Mouse (Mus musculus) splenic B cell, adult 2 months (primary cell): Measurements from ENCODE around the gene Gm47969.
"Not testable (repeated sequence)": the region's sequence is repeated elsewhere in the genome, so short reads cannot be mapped to it uniquely, and the experiment has no call there.

Experiments used
- DNase-seq: peaks from one replicate; pipeline ENCODE4 v3.0.0-alpha.2; 2011; ENCODE audit warnings: low read depth, low spot score
- H3K27me3 ChIP-seq: 2 replicates; pipeline ENCODE4 v1.6.1; 2012; ENCODE audit warnings: mild to moderate bottlenecking, low read length, moderate library complexity, mixed read lengths; ENCODE audit not compliant: control insufficient read depth, poor library complexity, insufficient read depth, severe bottlenecking
- H3K36me3 ChIP-seq: 2 replicates; pipeline ENCODE4 v1.6.1; 2012; ENCODE audit warnings: mild to moderate bottlenecking, low read length, moderate library complexity, mixed read lengths; ENCODE audit not compliant: control insufficient read depth, poor library complexity, insufficient read depth, severe bottlenecking

The Gm47969 gene

GRCm38 (mm10) chr1:83044882-83045427 is at the start of gene Gm47969:
Gene Gm47969, plus strand, starts transcription at chr1:83044932.
- DNase-seq: no peak
- H3K36me3 ChIP-seq: no peaks in the 10 kb centered on the region
- no peaks in the 10 kb centered on the region for H3K27me3 ChIP-seq

- not testable (repeated sequence) for H3K27me3 ChIP-seq, DNase-seq, H3K36me3 ChIP-seq
These were observed 44.4 kb upstream of the Gm47969 start, which contains the start of gene Gm47959 for GRCm38 (mm10) chr1:83000306-83000705. Gene Gm47959, plus strand, starts transcription at chr1:83000548.

GRCm38 (mm10) chr1:83006218-83007179 is 38.2 kb upstream of the Gm47969 start:
- no peaks in the 10 kb centered on the region for H3K27me3 ChIP-seq
- H3K36me3 ChIP-seq: no peaks in the 10 kb centered on the region
- no peak for DNase-seq

GRCm38 (mm10) chr1:83007471-83007870 is 37.3 kb upstream of the Gm47969 start:
- no peaks in the 10 kb centered on the region for H3K27me3 ChIP-seq
- no peak for DNase-seq

GRCm38 (mm10) chr1:83014477-83014876 is 30.3 kb upstream of the Gm47969 start:
- no peaks in the 10 kb centered on the region for H3K27me3 ChIP-seq
- no peak for DNase-seq
- H3K36me3 ChIP-seq: no peaks in the 10 kb centered on the region

More at GRCm38 (mm10) chr1:83007471-83007870, 37.3 kb upstream of the Gm47969 start:
- H3K36me3 ChIP-seq: no peaks in the 10 kb centered on the region

- Histone ChIP-seq H3K27me3 (no peaks in the 10 kb centered on the region), H3K36me3 (no peaks in the 10 kb centered on the region)
- DNase-seq: no peak
These were observed 29.3 kb upstream of the Gm47969 start for GRCm38 (mm10) chr1:83015329-83015879.

GRCm38 (mm10) chr1:83016556-83016955 is 28.2 kb upstream of the Gm47969 start:
- Histone ChIP-seq H3K36me3 (no peaks in the 10 kb centered on the region), H3K27me3 (no peaks in the 10 kb centered on the region)
- no peak for DNase-seq

- no peak for DNase-seq
- no peaks in the 10 kb centered on the region for H3K27me3 ChIP-seq
- H3K36me3 ChIP-seq: no peaks in the 10 kb centered on the region
These were observed 12.8 kb upstream of the Gm47969 start for GRCm38 (mm10) chr1:83031950-83032349.

GRCm38 (mm10) chr1:83032508-83032907 is 12.2 kb upstream of the Gm47969 start:
- Histone ChIP-seq H3K27me3 (no peaks in the 10 kb centered on the region), H3K36me3 (no peaks in the 10 kb centered on the region)
- DNase-seq: no peak

GRCm38 (mm10) chr1:83034509-83034908 is 10.2 kb upstream of the Gm47969 start:
- H3K27me3 ChIP-seq: no peaks in the 10 kb centered on the region
- no peaks in the 10 kb centered on the region for H3K36me3 ChIP-seq
- no peak for DNase-seq

GRCm38 (mm10) chr1:83036892-83037667 is 7.7 kb upstream of the Gm47969 start:
- H3K36me3 ChIP-seq: no peaks in the 10 kb centered on the region
- H3K27me3 ChIP-seq: no peaks in the 10 kb centered on the region
- no peak for DNase-seq

GRCm38 (mm10) chr1:83038109-83038672 is 6.5 kb upstream of the Gm47969 start, which contains the start of gene Slc19a3:
Gene Slc19a3, minus strand, starts transcription at chr1:83038448.
- DNase-seq: no peak
- Histone ChIP-seq H3K27me3 (no peaks in the 10 kb centered on the region), H3K36me3 (no peaks in the 10 kb centered on the region)

- DNase-seq: no peak
- H3K36me3 ChIP-seq: no peaks in the 10 kb centered on the region
- H3K27me3 ChIP-seq: no peaks in the 10 kb centered on the region
These were observed 5.7 kb upstream of the Gm47969 start for GRCm38 (mm10) chr1:83039080-83039479.

GRCm38 (mm10) chr1:83042380-83042779 is 2.4 kb upstream of the Gm47969 start, which contains the start of gene Krtap28-10:
Gene Krtap28-10, minus strand, starts transcription at chr1:83042480.
- DNase-seq: no peak
- Histone ChIP-seq H3K36me3 (no peaks in the 10 kb centered on the region), H3K27me3 (no peaks in the 10 kb centered on the region)
